14 mouse cellular contexts compared by ENCODE assay signal in genomic region chr19:45656810-45657595, GRCm38 (mm10). TPM values are rescaled to one million over a fixed set of nuclear protein-coding genes. Genes with fewer than 3 reads are reported as not detected.
DNase-seq lines count a peak whose midpoint lies in the region; ATAC-seq and TF ChIP-seq lines count a peak whose summit lies in the region.
"Had no signal": no experiment of that assay in that cellular context is flagged by ENCODE, and none has a peak within 500 bp of the region (broad histone marks: within the 10 kb centered on the region; RNA-seq: fewer than 3 reads in every experiment).

No protein-coding gene starts in this region.

- peaks cover 7 to 41% of the 10 kb centered on the region in 2 experiments; a peak in 3 of 4 replicates for H3K4me1 ChIP-seq in heart, embryonic 14.5 days (ENCODE audit: control insufficient read depth in 2 of 2, insufficient read depth in 2 of 2, low read length in 2 of 2)
- peaks cover 36% of the 10 kb centered on the region for H3K4me1 ChIP-seq in heart, embryonic 11.5 days (ENCODE audit: control insufficient read depth, insufficient read depth, low read length)
- H3K4me1 ChIP-seq in neural tube, embryonic 15.5 days = peaks cover 47% of the 10 kb centered on the region
- peaks cover 49% of the 10 kb centered on the region for H3K4me1 ChIP-seq in embryonic facial prominence, embryonic 14.5 days (ENCODE audit: control insufficient read depth, insufficient read depth, low read length)
- peaks cover 5% of the 10 kb centered on the region; the same call in 1 of the 2 replicates for H3K4me1 ChIP-seq in forebrain, postnatal 0 days (ENCODE audit: insufficient read depth)
- H3K4me1 ChIP-seq in hindbrain, embryonic 11.5 days (replicated peaks; ENCODE audit: control insufficient read depth, insufficient read depth, low read length) = 0 out of 2 replicates have a peak, but pooled peaks cover 2% of the 10 kb centered on the region

- H3K36me3 ChIP-seq in heart, embryonic 14.5 days (ENCODE audit: control insufficient read depth, insufficient read depth, low read length) = 0 out of 2 replicates have a peak, but pooled peaks cover 3% of the 10 kb centered on the region
- H3K36me3 ChIP-seq in heart, embryonic 11.5 days (ENCODE audit: control insufficient read depth, insufficient read depth, low read length) = no peaks in the 10 kb centered on the region
- H3K36me3 ChIP-seq in neural tube, embryonic 15.5 days = no peaks in the 10 kb centered on the region
- H3K36me3 ChIP-seq in embryonic facial prominence, embryonic 14.5 days (ENCODE audit: control insufficient read depth, insufficient read depth, low read length) = no peaks in the 10 kb centered on the region
- H3K36me3 ChIP-seq in myocyte (ENCODE audit: control insufficient read depth, insufficient read depth) = no peaks in the 10 kb centered on the region
- no peaks in the 10 kb centered on the region for H3K36me3 ChIP-seq in forebrain, postnatal 0 days (ENCODE audit: insufficient read depth)
- H3K36me3 ChIP-seq in hindbrain, embryonic 11.5 days (ENCODE audit: control insufficient read depth, insufficient read depth, low read length) = no peaks in the 10 kb centered on the region
- H3K36me3 ChIP-seq: forebrain, embryonic 10.5 days; midbrain, embryonic 13.5 days; neural tube, embryonic 13.5 days had no signal

- H3K79me2 ChIP-seq in myocyte (ENCODE audit: control insufficient read depth, insufficient read depth) = peaks cover 50% of the 10 kb centered on the region

- H3K4me3 ChIP-seq in heart, embryonic 14.5 days (ENCODE audit: control insufficient read depth in 1 of 2, insufficient read depth in 1 of 2, low read depth in 1 of 2, low read length in 2 of 2) = no peak overlapping the region
- no peak overlapping the region for H3K4me3 ChIP-seq in heart, embryonic 11.5 days (ENCODE audit: low read depth, low read length)
- no peak overlapping the region for H3K4me3 ChIP-seq in neural tube, embryonic 15.5 days (replicated peaks)
- no peak overlapping the region for H3K4me3 ChIP-seq in embryonic facial prominence, embryonic 14.5 days (ENCODE audit: low read depth, low read length)
- no peak overlapping the region for H3K4me3 ChIP-seq in myocyte
- no peak overlapping the region for H3K4me3 ChIP-seq in forebrain, postnatal 0 days (ENCODE audit: low read depth, low read length)
- H3K4me3 ChIP-seq in hindbrain, embryonic 11.5 days (ENCODE audit: low read depth, low read length) = no peak overlapping the region
- H3K4me3 ChIP-seq: forebrain, embryonic 10.5 days; midbrain, embryonic 13.5 days; neural tube, embryonic 13.5 days had no signal

- H3K4me2 ChIP-seq in heart, embryonic 14.5 days (ENCODE audit: low read length) = peak overlapping the region; percentile 11; the same call in 1 of the 2 replicates
- no peak overlapping the region for H3K4me2 ChIP-seq in heart, embryonic 11.5 days
- H3K4me2 ChIP-seq in neural tube, embryonic 15.5 days = peak overlapping the region; percentile 11; the same call in 1 of the 2 replicates
- no peak overlapping the region; the same call in 1 of the 2 replicates for H3K4me2 ChIP-seq in embryonic facial prominence, embryonic 14.5 days (ENCODE audit: low read depth, low read length)
- H3K4me2 ChIP-seq in myocyte (ENCODE audit: low read depth) = peak overlapping the region; percentile 55
- H3K4me2 ChIP-seq in forebrain, postnatal 0 days (ENCODE audit: low read depth) = no peak overlapping the region
- H3K4me2 ChIP-seq in hindbrain, embryonic 11.5 days (replicated peaks; ENCODE audit: low read depth, low read length) = no peak overlapping the region
- H3K4me2 ChIP-seq: midbrain, embryonic 13.5 days; neural tube, embryonic 13.5 days had no signal

- TF ChIP-seq CTCF in forebrain, postnatal 0 days (IDR thresholded peaks at IDR 0.05; ENCODE audit: low read depth) = no peak

- no peak for TF ChIP-seq POLR2A in myocyte (IDR thresholded peaks at IDR 0.05; ENCODE audit: insufficient read length, low read depth)

- H3K27me3 ChIP-seq in heart, embryonic 14.5 days (ENCODE audit: control insufficient read depth, insufficient read depth, low read length) = no peaks in the 10 kb centered on the region
- H3K27me3 ChIP-seq in heart, embryonic 11.5 days (ENCODE audit: control insufficient read depth, insufficient read depth, low read length) = no peaks in the 10 kb centered on the region
- no peaks in the 10 kb centered on the region for H3K27me3 ChIP-seq in neural tube, embryonic 15.5 days (replicated peaks)
- H3K27me3 ChIP-seq in embryonic facial prominence, embryonic 14.5 days (replicated peaks; ENCODE audit: control insufficient read depth, insufficient read depth, low read length) = no peaks in the 10 kb centered on the region
- H3K27me3 ChIP-seq in myocyte (ENCODE audit: control insufficient read depth, insufficient read depth, insufficient read length) = no peaks in the 10 kb centered on the region
- no peaks in the 10 kb centered on the region for H3K27me3 ChIP-seq in forebrain, postnatal 0 days (ENCODE audit: insufficient read depth, low read length)
- H3K27me3 ChIP-seq in hindbrain, embryonic 11.5 days (ENCODE audit: control insufficient read depth, insufficient read depth, low read length) = 0 out of 2 replicates have a peak, but pooled peaks cover 3% of the 10 kb centered on the region
- H3K27me3 ChIP-seq: midbrain, embryonic 13.5 days; neural tube, embryonic 13.5 days had no signal

- WGBS in heart, embryonic 14.5 days = 38% methylated on average over 8 of the region's 8 CpGs
- 57% methylated on average over 8 of the region's 8 CpGs for WGBS in heart, embryonic 11.5 days (ENCODE audit: insufficient replicate concordance)
- 65% methylated on average over 8 of the region's 8 CpGs for WGBS in neural tube, embryonic 15.5 days
- WGBS in embryonic facial prominence, embryonic 14.5 days = 48% methylated on average over 8 of the region's 8 CpGs
- 58% methylated on average over 8 of the region's 8 CpGs for WGBS in forebrain, postnatal 0 days
- WGBS in hindbrain, embryonic 11.5 days = 73% methylated on average over 8 of the region's 8 CpGs

- H3K27ac ChIP-seq in heart, embryonic 14.5 days (replicated peaks in 1 of 2; ENCODE audit: control insufficient read depth in 1 of 2, insufficient read depth in 1 of 2, low read depth in 2 of 2, low read length in 2 of 2) = 0 out of 4 replicates have a peak overlapping the region, but pooled peaks of 1 of the 2 experiments have one; percentile 17
- no peak overlapping the region for H3K27ac ChIP-seq in heart, embryonic 11.5 days (ENCODE audit: low read depth, low read length)
- H3K27ac ChIP-seq in neural tube, embryonic 15.5 days (replicated peaks) = no peak overlapping the region
- H3K27ac ChIP-seq in embryonic facial prominence, embryonic 14.5 days (replicated peaks; ENCODE audit: low read depth, low read length) = no peak overlapping the region
- no peak overlapping the region for H3K27ac ChIP-seq in forebrain, postnatal 0 days (ENCODE audit: low read depth, low read length)
- no peak overlapping the region for H3K27ac ChIP-seq in hindbrain, embryonic 11.5 days (ENCODE audit: low read depth, low read length)
- H3K27ac ChIP-seq: forebrain, embryonic 10.5 days; midbrain, embryonic 13.5 days; neural tube, embryonic 13.5 days had no signal

- no peak overlapping the region for H3ac ChIP-seq in myocyte (ENCODE audit: control insufficient read depth, insufficient read length)

- H3K9ac ChIP-seq in heart, embryonic 14.5 days (ENCODE audit: low read length) = no peak overlapping the region
- no peak overlapping the region for H3K9ac ChIP-seq in heart, embryonic 11.5 days (ENCODE audit: low read depth, low read length)
- no peak overlapping the region for H3K9ac ChIP-seq in neural tube, embryonic 15.5 days (replicated peaks)
- H3K9ac ChIP-seq in embryonic facial prominence, embryonic 14.5 days (ENCODE audit: low read depth, low read length) = no peak overlapping the region
- H3K9ac ChIP-seq in forebrain, postnatal 0 days = no peak overlapping the region
- no peak overlapping the region for H3K9ac ChIP-seq in hindbrain, embryonic 11.5 days (ENCODE audit: low read depth, low read length)
- H3K9ac ChIP-seq: midbrain, embryonic 13.5 days; neural tube, embryonic 13.5 days had no signal

- H3K9me3 ChIP-seq in heart, embryonic 14.5 days (ENCODE audit: control insufficient read depth, low read length) = no peaks in the 10 kb centered on the region
- H3K9me3 ChIP-seq in heart, embryonic 11.5 days (replicated peaks; ENCODE audit: control insufficient read depth, low read length) = no peaks in the 10 kb centered on the region
- no peaks in the 10 kb centered on the region for H3K9me3 ChIP-seq in neural tube, embryonic 15.5 days (replicated peaks)
- H3K9me3 ChIP-seq in embryonic facial prominence, embryonic 14.5 days (ENCODE audit: control insufficient read depth, low read length) = no peaks in the 10 kb centered on the region
- no peaks in the 10 kb centered on the region for H3K9me3 ChIP-seq in forebrain, postnatal 0 days (ENCODE audit: low read length)
- no peaks in the 10 kb centered on the region for H3K9me3 ChIP-seq in hindbrain, embryonic 11.5 days (ENCODE audit: control insufficient read depth, low read length)
- H3K9me3 ChIP-seq: forebrain, embryonic 10.5 days; midbrain, embryonic 13.5 days; neural tube, embryonic 13.5 days had no signal

- no peak for ATAC-seq in heart, embryonic 14.5 days (ENCODE audit: insufficient number of reproducible peaks, insufficient read depth, low FRiP score, low read depth)
- ATAC-seq in heart, embryonic 11.5 days (replicated peaks; ENCODE audit: insufficient number of reproducible peaks, low FRiP score, low TSS enrichment) = no peak
- no peak for ATAC-seq in neural tube, embryonic 15.5 days (ENCODE audit: low FRiP score)
- ATAC-seq in embryonic facial prominence, embryonic 14.5 days (ENCODE audit: low read depth) = no peak
- no peak for ATAC-seq in forebrain, postnatal 0 days
- ATAC-seq in hindbrain, embryonic 11.5 days (ENCODE audit: low FRiP score) = no peak
- ATAC-seq: midbrain, embryonic 13.5 days had no signal

- no peak for DNase-seq in neural tube, embryonic 10.5 days (ENCODE audit: extremely low spot score, low spot score)
- DNase-seq in embryonic facial prominence, embryonic 14.5 days (ENCODE audit: low spot score) = peak; percentile 39
- DNase-seq in forebrain, postnatal 0 days = no peak
- no peak for DNase-seq in hindbrain, embryonic 11.5 days (ENCODE audit: low spot score)
- DNase-seq: adrenal gland, postnatal 25 days; cerebellum, adult 11-12 months; lung, postnatal 14 days had no signal

RNA-seq across cellular contexts. Expression of gene Fbxw4, which starts 3.1 kb away (rescaled TPM):
- polyA plus RNA-seq in heart, embryonic 14.5 days (2014; fragmentation: Nextera tagmentation; extraction: Ambion mirVana) = 4.1 and 6.3 TPM in 2 replicates
- polyA plus RNA-seq in heart, embryonic 11.5 days (2014; fragmentation: Nextera tagmentation; extraction: Ambion mirVana) = 2.7 and 4.2 TPM in 2 replicates
- polyA plus RNA-seq in neural tube, embryonic 15.5 days (2015; fragmentation: Nextera tagmentation; extraction: Ambion mirVana) = 8.2 and 8.4 TPM in 2 replicates
- 6.1 and 6.9 TPM in 2 replicates for polyA plus RNA-seq in embryonic facial prominence, embryonic 14.5 days (2014; fragmentation: Nextera tagmentation; extraction: Ambion mirVana)
- polyA plus RNA-seq in myocyte (2012; fragmentation: generic; extraction: Trizol) = 37.0 TPM
- 31.8 and 34.2 TPM in 2 replicates for total RNA-seq in forebrain, postnatal 0 days (2014; rRNA removed)
- 5.0 and 6.4 TPM in 2 replicates for polyA plus RNA-seq in forebrain, postnatal 0 days (2015; fragmentation: Nextera tagmentation; extraction: Ambion mirVana)
- 2.0 and 3.5 TPM in 2 replicates for polyA plus RNA-seq in hindbrain, embryonic 11.5 days (2014; fragmentation: Nextera tagmentation; extraction: Ambion mirVana)

Comparison
In these comparisons a context has a peak if more than half of its experiments do, and no peak if none do; other contexts are left out.
1. H3K4me2 ChIP-seq: peak in heart, embryonic 14.5 days (single experiment), neural tube, embryonic 15.5 days (single experiment) and myocyte (single experiment); none in heart, embryonic 11.5 days (single experiment), embryonic facial prominence, embryonic 14.5 days (single experiment), forebrain, postnatal 0 days (single experiment) and hindbrain, embryonic 11.5 days (single experiment).